Mouse (Mus musculus) right cerebral cortex, adult 2 months (tissue): ENCODE measurements around the gene Nr2c2ap.

Experiments used
- DNase-seq, 2 experiments: peaks; one replicate each; pipeline ENCODE4 v3.0.0; 2021 to 2022; ENCODE audit warnings: low spot score in 2 of 2

Nr2c2ap gene

GRCm38 (mm10) chr8:70118726-70119700 lies 12.1 kb upstream of the Nr2c2ap start:
- peak; percentile 78 to 79 for DNase-seq

GRCm38 (mm10) chr8:70120667-70121066 lies 10.5 kb upstream of the Nr2c2ap start, which contains the start of gene Ncan:
TSS of gene Ncan (minus strand) at chr8:70120873.
- DNase-seq, result peak; percentile 92 to 94

GRCm38 (mm10) chr8:70122863-70123262 lies 8.3 kb upstream of the Nr2c2ap start:
- DNase-seq, result no peak

DNA sequence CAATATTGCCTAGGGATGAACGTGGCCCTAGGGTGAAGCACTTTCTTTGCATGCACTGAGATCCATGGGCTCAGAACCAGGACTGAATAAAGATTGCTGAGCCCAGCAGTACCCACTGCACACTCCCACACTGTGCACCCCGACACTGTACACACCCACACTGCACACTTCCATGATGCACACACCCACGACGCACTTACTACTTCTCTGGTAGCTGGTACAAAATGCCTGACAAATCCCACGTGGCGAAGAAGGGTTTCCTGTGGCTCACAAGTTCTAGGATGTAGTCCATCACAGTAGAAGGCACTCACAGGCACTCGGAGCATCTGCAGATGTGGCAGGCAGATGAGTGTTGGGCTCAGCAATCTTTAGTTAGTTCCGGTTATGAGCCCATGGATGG lies 6.1 kb upstream of the Nr2c2ap start:
- DNase-seq, result peak; percentile 45 to 54

DNA sequence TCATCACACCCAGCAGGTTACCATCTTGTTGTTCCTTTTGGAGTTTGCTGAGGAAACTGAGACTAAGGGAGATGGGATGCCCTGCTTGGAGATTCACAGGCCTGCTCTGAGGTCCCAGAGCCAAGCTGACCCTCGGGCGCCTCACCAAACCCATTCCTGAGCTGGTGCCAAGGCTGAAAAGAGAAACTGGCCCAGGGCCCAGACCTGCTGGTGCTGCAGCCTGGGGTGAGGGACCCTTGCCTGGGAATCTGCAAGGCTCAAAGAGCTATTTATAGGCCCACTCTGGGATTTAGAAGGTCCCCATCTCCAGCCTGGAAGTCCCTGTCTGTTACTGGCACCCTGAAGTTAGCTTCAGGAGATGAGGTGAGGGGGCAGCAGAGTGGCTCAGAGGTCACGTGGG lies 2.7 kb upstream of the Nr2c2ap start:
- peak; percentile 57 to 60 for DNase-seq

GRCm38 (mm10) chr8:70129309-70129952 lies 1.7 kb upstream of the Nr2c2ap start:
- peak; percentile 51 to 67 for DNase-seq

- DNase-seq, result no peak
Measured at GRCm38 (mm10) chr8:70130066-70130465, 1.1 kb upstream of the Nr2c2ap start.

- no peak for DNase-seq
Measured at GRCm38 (mm10) chr8:70134086-70134485, 3.0 kb downstream of the Nr2c2ap start.

DNA sequence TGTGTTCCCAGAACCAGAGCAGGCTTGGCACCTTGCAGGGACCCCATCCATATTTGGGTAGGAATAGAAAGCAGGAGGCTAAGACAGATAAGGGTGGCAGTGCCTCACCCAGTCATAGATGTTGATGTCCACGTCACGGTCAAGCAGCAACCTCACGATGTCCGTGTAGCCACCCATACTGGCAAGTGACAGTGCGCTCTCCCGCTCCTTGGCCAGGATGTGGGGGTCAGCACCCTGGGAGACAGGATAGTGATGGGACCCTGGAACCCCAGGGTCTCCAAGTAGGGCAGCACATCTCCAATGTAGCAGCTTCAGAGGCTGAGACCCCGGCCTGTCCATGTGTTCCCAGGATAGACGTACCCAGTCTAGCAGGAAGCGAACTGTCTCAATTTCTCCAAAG lies 3.8 kb downstream of the Nr2c2ap start:
- DNase-seq, result no peak

- no peak for DNase-seq
Measured at GRCm38 (mm10) chr8:70136591-70136990, 5.5 kb downstream of the Nr2c2ap start.

DNA sequence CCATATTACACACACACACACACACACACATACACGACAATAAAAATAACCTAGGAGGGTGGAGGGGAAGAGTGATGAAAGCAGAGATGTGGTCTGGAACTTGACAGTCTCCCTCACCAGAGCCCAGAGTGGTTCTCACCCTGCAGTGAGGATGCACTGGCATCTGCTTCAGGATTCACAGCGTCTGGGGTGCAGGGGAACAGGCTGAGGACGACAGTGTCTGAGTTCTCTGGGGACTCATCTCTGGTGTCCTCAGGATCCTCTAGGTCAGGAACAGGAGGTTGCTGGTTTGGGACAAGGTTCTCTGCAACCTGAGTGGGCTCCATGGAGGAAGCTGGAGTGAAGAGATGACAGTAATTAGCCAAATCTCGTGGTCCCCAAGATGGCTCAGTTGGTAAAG lies 6.8 kb downstream of the Nr2c2ap start:
- DNase-seq, result no peak

- DNase-seq, result peak; percentile 97 to 99
Measured at GRCm38 (mm10) chr8:70139026-70139857, 8.1 kb downstream of the Nr2c2ap start, which contains the start of the genes Rfxank, Borcs8 and Mef2b. TSS of gene Rfxank (minus strand) at chr8:70139154. TSS of gene Borcs8 (plus strand) at chr8:70139499. TSS of gene Mef2b (plus strand) at chr8:70139711.

DNA sequence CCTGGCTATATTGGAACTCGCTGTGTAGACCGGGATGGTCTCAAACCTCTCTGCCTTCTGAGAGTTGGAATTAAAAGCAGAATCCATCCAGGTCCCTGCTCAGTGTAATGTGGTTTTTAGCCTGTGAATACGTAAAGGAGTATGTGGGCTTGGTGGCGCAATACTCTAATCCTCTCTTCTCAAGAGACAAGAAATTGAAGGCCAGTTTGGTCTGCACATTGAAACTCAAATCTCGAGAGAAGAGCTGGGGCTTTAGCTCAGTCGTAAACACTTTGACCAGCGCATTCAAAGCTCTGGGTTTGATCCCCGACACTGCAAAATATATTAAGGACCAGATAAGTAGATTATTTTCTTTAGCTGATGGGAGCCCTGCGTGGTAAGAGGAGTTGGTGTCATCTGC lies 8.8 kb downstream of the Nr2c2ap start:
- DNase-seq, result no peak

- DNase-seq, result no peak
Measured at GRCm38 (mm10) chr8:70147678-70148607, 16.8 kb downstream of the Nr2c2ap start.

DNA sequence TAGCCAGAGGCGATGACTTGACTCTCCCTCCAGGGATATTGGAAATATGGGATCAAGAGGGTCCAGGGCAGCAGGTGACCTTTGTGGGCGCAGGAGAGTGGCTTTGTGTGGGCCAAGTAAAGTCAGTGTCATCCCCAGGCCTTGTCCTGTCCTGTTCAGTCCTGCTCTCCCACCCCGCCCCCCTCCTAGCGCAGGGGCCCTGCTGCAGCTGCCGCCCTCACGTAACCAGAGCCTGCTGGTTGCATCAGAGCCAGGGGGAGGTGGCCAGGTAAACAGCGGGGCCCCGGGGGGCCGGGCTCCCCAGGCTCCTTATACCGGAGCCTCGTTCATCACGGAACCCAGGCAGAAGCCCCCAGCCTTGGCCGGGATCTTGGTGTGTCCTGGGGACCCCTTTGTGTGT lies 19.0 kb downstream of the Nr2c2ap start:
- no peak for DNase-seq

GRCm38 (mm10) chr8:70152537-70153257 lies 21.6 kb downstream of the Nr2c2ap start:
- peak; percentile 39 to 49 for DNase-seq

DNA sequence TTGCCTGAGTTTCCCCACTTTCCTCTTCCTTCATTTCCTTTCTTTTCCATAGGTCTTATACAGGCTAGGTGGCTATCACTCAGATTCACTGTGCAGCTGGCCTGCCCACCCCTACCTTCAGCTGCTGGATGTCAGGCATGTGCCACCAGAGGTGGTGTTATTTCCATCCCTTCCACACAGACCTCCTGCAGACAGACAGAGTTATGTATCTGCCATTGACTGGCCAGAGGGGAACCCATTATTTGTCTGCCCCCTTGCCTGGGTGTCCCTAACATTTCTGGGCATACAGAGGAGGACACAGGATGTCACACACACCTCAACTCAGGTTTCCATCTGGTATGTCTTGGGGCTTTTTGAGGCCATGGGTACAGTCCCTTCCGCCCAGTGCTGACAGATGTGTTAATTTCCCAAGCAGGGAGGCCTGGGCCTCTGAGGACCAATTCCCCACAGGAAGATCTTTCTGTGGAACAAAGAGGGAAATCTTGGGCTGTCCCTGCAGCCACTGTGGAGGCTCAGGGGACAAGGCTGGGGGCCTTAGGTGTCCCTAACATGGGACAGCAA lies 26.2 kb downstream of the Nr2c2ap start:
- DNase-seq, result no peak

- peak; percentile 46 to 65 for DNase-seq
Measured at GRCm38 (mm10) chr8:70158069-70158853, 27.1 kb downstream of the Nr2c2ap start.

GRCm38 (mm10) chr8:70159211-70159610 lies 28.1 kb downstream of the Nr2c2ap start:
- DNase-seq, result no peak
